Mouse (Mus musculus): ENCODE data around the gene Hecw2. TPM values are rescaled to one million over a fixed set of nuclear protein-coding genes. Genes with fewer than 3 reads are reported as not detected.

Hecw2 gene
- polyA plus RNA-seq, 1 experiment = 6.6 TPM

- no peak overlapping the region for H3K4me3 ChIP-seq (ENCODE audit: insufficient read depth, low read depth, low read length)
- no peak for TF ChIP-seq CTCF (conservative IDR thresholded peaks at IDR 0.05; ENCODE audit: insufficient read depth, insufficient read length, low read depth, low read length)
- TF ChIP-seq POLR2A (IDR thresholded peaks at IDR 0.05; ENCODE audit: low read depth, low read length) = no peak
- H3K27ac ChIP-seq (ENCODE audit: insufficient read depth, low read depth, low read length) = no peak overlapping the region
- no peaks in the 10 kb centered on the region for H3K27me3 ChIP-seq (replicated peaks; ENCODE audit: control insufficient read depth, insufficient read depth, low read length)
- no peaks in the 10 kb centered on the region for H3K4me1 ChIP-seq (ENCODE audit: control insufficient read depth, insufficient read depth, low read length)
- H3K36me3 ChIP-seq (ENCODE audit: control insufficient read depth, insufficient read depth, low read length) = no peaks in the 10 kb centered on the region
- no peak for DNase-seq
- WGBS = 65% methylated on average over 4 of the region's 4 CpGs
These were observed 61.0 kb downstream of the Hecw2 start for GRCm38 (mm10) chr1:54133802-54134436.

GRCm38 (mm10) chr1:54128714-54129431 is 66.1 kb downstream of the Hecw2 start:
- H3K27ac ChIP-seq (ENCODE audit: insufficient read depth, low read depth, low read length) = no peak overlapping the region
- no peak for TF ChIP-seq CTCF (conservative IDR thresholded peaks at IDR 0.05; ENCODE audit: insufficient read depth, insufficient read length, low read depth, low read length)
- no peak for TF ChIP-seq POLR2A (IDR thresholded peaks at IDR 0.05; ENCODE audit: low read depth, low read length)
- no peaks in the 10 kb centered on the region for H3K27me3 ChIP-seq (replicated peaks; ENCODE audit: control insufficient read depth, insufficient read depth, low read length)
- 65% methylated on average over 5 of the region's 5 CpGs for WGBS
- H3K36me3 ChIP-seq (ENCODE audit: control insufficient read depth, insufficient read depth, low read length) = no peaks in the 10 kb centered on the region
- no peaks in the 10 kb centered on the region for H3K4me1 ChIP-seq (ENCODE audit: control insufficient read depth, insufficient read depth, low read length)
- H3K4me3 ChIP-seq (ENCODE audit: insufficient read depth, low read depth, low read length) = no peak overlapping the region
- DNase-seq = no peak

- 74% methylated on average over 10 of the region's 10 CpGs for WGBS
- no peaks in the 10 kb centered on the region for H3K4me1 ChIP-seq (ENCODE audit: control insufficient read depth, insufficient read depth, low read length)
- H3K27me3 ChIP-seq (replicated peaks; ENCODE audit: control insufficient read depth, insufficient read depth, low read length) = no peaks in the 10 kb centered on the region
- TF ChIP-seq CTCF (conservative IDR thresholded peaks at IDR 0.05; ENCODE audit: insufficient read depth, insufficient read length, low read depth, low read length) (no peak), POLR2A (IDR thresholded peaks at IDR 0.05; ENCODE audit: low read depth, low read length) (no peak)
- H3K36me3 ChIP-seq (ENCODE audit: control insufficient read depth, insufficient read depth, low read length) = no peaks in the 10 kb centered on the region
- H3K4me3 ChIP-seq (ENCODE audit: insufficient read depth, low read depth, low read length) = no peak overlapping the region
- no peak for DNase-seq
- H3K27ac ChIP-seq (ENCODE audit: insufficient read depth, low read depth, low read length) = no peak overlapping the region
These were observed 67.8 kb downstream of the Hecw2 start for GRCm38 (mm10) chr1:54126991-54127742.

- H3K4me3 ChIP-seq (ENCODE audit: insufficient read depth, low read depth, low read length) = no peak overlapping the region
- no peak for DNase-seq
- TF ChIP-seq CTCF (conservative IDR thresholded peaks at IDR 0.05; ENCODE audit: insufficient read depth, insufficient read length, low read depth, low read length) = no peak
- no peak for TF ChIP-seq POLR2A (IDR thresholded peaks at IDR 0.05; ENCODE audit: low read depth, low read length)
- no peaks in the 10 kb centered on the region for H3K4me1 ChIP-seq (ENCODE audit: control insufficient read depth, insufficient read depth, low read length)
- no peak overlapping the region for H3K27ac ChIP-seq (ENCODE audit: insufficient read depth, low read depth, low read length)
- no peaks in the 10 kb centered on the region for H3K36me3 ChIP-seq (ENCODE audit: control insufficient read depth, insufficient read depth, low read length)
- no peaks in the 10 kb centered on the region for H3K27me3 ChIP-seq (replicated peaks; ENCODE audit: control insufficient read depth, insufficient read depth, low read length)
- 76% methylated on average over 2 of the region's 2 CpGs for WGBS
These were observed 72.4 kb downstream of the Hecw2 start for GRCm38 (mm10) chr1:54122551-54122950.

GRCm38 (mm10) chr1:54121071-54121730 is 73.8 kb downstream of the Hecw2 start:
- H3K27me3 ChIP-seq (replicated peaks; ENCODE audit: control insufficient read depth, insufficient read depth, low read length) = no peaks in the 10 kb centered on the region
- H3K4me1 ChIP-seq (ENCODE audit: control insufficient read depth, insufficient read depth, low read length) = no peaks in the 10 kb centered on the region
- H3K36me3 ChIP-seq (ENCODE audit: control insufficient read depth, insufficient read depth, low read length) = no peaks in the 10 kb centered on the region
- no peak for TF ChIP-seq POLR2A (IDR thresholded peaks at IDR 0.05; ENCODE audit: low read depth, low read length)
- no peak for TF ChIP-seq CTCF (conservative IDR thresholded peaks at IDR 0.05; ENCODE audit: insufficient read depth, insufficient read length, low read depth, low read length)
- DNase-seq = no peak
- WGBS = 84% methylated on average over 5 of the region's 5 CpGs
- H3K4me3 ChIP-seq (ENCODE audit: insufficient read depth, low read depth, low read length) = no peak overlapping the region
- no peak overlapping the region for H3K27ac ChIP-seq (ENCODE audit: insufficient read depth, low read depth, low read length)

- Histone ChIP-seq H3K27me3 (replicated peaks; ENCODE audit: control insufficient read depth, insufficient read depth, low read length) (no peaks in the 10 kb centered on the region), H3K4me3 (ENCODE audit: insufficient read depth, low read depth, low read length) (no peak overlapping the region), H3K4me1 (ENCODE audit: control insufficient read depth, insufficient read depth, low read length) (no peaks in the 10 kb centered on the region), H3K36me3 (ENCODE audit: control insufficient read depth, insufficient read depth, low read length) (no peaks in the 10 kb centered on the region), H3K27ac (ENCODE audit: insufficient read depth, low read depth, low read length) (no peak overlapping the region)
- no peak for TF ChIP-seq POLR2A (IDR thresholded peaks at IDR 0.05; ENCODE audit: low read depth, low read length)
- no peak for TF ChIP-seq CTCF (conservative IDR thresholded peaks at IDR 0.05; ENCODE audit: insufficient read depth, insufficient read length, low read depth, low read length)
- WGBS = 64% methylated on average over 9 of the region's 9 CpGs
- no peak for DNase-seq
These were observed 75.2 kb downstream of the Hecw2 start for GRCm38 (mm10) chr1:54119638-54120320.

All from kidney, adult 2 months (tissue).